Mouse (Mus musculus): ENCODE results near the gene Rnf144b.

Rnf144b gene

DNA sequence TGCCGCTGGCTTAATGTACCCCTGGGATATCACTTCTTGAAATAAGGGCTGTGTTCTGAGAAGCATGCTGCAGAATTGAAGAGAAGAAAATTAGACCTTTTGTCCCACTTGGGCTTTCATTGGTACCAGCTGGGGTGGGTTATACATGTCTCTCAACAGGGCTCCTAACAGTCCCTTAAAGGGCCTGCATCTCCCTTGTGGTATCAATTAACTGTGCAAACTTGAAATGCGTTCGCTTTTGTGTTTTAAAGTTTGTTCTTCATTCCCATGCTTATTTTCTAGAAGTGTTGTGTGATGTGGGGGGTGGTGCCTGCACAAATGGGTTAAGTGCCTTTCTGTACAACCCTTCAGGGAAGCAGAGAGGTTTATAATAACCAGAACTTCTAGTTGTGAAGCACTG is 145.8 kb downstream of the Rnf144b start:
- no peak for DNase-seq

GRCm38 (mm10) chr13:47272928-47273327 is 150.5 kb downstream of the Rnf144b start:
- no peak for DNase-seq

DNA sequence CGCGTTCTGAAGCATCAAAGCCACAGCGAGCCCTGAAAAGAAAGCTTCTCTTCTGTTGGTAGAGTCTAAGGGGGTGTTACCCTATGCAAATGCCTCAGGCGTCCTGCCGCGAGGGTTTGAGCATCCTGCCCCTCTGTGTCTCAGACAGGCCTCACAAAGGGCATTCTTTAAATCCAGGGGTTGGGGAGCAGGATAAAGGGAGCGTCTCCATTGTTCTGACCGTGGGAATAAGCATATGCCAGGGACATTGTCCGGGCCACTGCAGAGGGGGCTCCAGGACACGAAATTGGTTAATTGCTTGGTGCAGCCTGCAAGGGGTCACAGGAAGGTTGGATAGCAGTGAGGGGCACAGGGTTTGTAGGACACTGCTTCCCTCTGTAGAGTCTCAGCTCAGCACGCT is 151.0 kb downstream of the Rnf144b start:
- DNase-seq: no peak

GRCm38 (mm10) chr13:47274139-47274538 is 151.7 kb downstream of the Rnf144b start:
- DNase-seq: no peak

DNA sequence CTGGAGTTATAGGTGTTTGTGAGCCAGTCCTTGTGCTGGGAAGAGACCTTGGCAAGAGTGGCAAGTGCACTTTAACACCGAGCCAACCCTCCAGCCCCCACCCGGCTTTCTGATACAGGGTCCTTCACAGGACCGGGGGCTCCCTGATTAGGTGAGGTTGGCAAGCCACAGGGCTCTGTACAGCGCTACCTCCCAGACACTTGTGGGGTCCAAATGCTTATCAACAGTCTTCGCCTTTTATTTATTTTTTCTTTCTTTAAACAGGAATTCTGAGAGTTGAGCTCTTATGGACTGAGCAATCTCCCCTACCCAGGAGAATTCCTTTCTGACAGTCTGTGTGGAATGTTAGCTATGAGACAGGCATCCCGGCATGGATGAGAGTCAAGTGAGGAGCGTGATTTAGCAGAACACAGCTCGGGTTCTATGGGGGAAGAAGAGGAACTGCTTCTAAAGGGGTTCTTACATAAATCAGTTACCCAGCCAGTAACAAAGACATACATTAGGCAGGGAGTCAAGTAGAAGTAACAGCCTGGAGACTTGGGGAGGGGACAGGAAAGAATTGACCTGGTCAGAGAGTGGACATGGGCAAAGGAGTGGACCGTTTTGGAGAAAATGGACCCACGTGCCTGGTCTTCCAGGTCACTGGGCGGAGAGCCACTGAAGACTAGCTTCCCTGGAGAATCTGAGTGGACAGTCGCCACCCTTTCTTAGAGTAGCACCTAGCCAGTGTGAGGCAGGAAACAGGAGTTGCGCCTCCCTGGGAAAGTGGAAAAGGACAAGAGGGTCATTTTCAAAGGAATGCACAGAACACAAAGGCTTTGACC is 154.8 kb downstream of the Rnf144b start:
- DNase-seq: no peak

DNA sequence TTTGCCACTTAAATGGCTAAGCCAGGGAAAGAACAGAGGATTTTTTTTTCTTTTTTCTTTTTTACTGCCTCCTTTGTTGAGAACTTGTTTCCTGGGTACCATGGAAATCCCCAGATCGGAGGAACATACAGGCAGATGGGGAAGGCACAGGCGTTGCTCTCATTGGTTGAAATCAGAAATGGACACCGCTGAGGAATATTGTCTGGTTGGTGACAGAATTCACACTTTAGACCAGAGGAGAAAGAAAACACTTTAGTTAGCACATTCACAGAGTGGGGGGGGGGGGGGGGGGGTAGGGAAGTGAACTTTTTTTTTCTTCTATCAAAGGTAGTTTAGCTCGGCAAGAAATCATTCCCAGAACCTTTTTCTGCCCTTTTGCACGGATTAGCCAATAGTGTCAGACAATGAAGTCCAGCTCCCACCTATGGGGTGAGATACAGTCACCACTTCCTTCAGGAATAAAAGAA is 155.4 kb downstream of the Rnf144b start:
- DNase-seq: no peak

- DNase-seq: no peak
These were observed 159.8 kb downstream of the Rnf144b start for GRCm38 (mm10) chr13:47282221-47282620.

DNA sequence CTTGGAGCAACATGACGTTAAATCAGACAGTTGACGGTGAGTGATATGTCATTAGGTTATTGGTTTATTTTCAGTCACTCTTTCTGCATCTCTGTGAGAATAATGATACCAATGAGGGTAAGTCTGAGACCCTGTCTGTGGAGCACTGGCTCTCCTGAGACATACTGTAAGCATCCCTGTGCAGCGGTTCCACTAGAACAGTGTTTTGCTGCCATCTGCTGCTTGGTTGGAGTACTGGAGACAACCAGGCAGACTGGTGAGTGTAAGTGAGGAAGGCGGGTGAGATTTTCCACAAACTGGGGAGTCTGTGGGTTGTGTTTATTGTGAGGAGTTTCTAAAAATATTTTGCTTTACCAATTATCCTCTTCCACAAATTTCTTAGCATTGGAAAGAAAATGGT is 166.0 kb downstream of the Rnf144b start:
- DNase-seq: peak; percentile 70

DNA sequence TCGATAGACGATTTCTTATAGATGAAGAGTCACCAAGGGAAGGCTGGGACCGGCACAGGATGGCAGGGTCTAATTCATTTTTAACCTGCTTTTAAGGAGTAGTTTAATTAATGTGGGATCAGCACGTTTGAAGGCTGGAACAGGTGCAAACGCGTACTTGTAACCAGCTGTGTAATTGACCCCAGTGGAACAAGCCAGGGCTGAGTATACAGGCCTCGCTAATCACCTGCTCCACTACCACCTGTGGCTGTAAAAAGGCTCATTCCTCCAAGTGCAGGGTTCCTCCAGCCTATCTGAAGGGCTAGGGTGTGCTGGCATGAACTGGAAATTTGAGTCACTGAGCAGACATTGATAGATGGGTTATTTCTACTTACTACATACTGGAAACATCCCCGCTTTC is 174.0 kb downstream of the Rnf144b start:
- DNase-seq: no peak

All from right cerebral cortex, adult 18-20 months (tissue).